Mouse (Mus musculus): Measurements from ENCODE around the gene Akap17b. TPM values are rescaled to one million over a fixed set of nuclear protein-coding genes. Genes with fewer than 3 reads are reported as not detected.

Gene Akap17b
- total and polyA plus RNA-seq, 3 experiments = 0.57 to 10.9 (median 6.3) TPM

- H3K27me3 ChIP-seq (ENCODE audit: insufficient read depth, low read length) = no peaks in the 10 kb centered on the region
- H3K4me3 ChIP-seq (ENCODE audit: low read depth, low read length) = no peak overlapping the region
- TF ChIP-seq GATA2 (IDR thresholded peaks at IDR 0.05; ENCODE audit: borderline replicate concordance, low read depth, low read length) = no peak
- no peak for TF ChIP-seq CTCF (IDR thresholded peaks at IDR 0.05; ENCODE audit: low read depth, low read length)
- TF ChIP-seq POLR2AphosphoS5 (IDR thresholded peaks at IDR 0.05; ENCODE audit: insufficient replicate concordance, low read depth, low read length) = no peak
- TF ChIP-seq GATA1 (IDR thresholded peaks at IDR 0.05; ENCODE audit: borderline replicate concordance, low read length) = no peak
- no peak for TF ChIP-seq TAL1 (conservative IDR thresholded peaks at IDR 0.05; ENCODE audit: low read depth, low read length)
- no peaks in the 10 kb centered on the region for H3K9me3 ChIP-seq (replicated peaks)
- DNase-seq (ENCODE audit: low spot score) (no peak), ATAC-seq (ENCODE audit: extremely low read depth, insufficient number of reproducible peaks, low FRiP score, poor library complexity, severe bottlenecking) (no peak)
- H3K36me3 ChIP-seq (replicated peaks) = no peaks in the 10 kb centered on the region
- no peaks in the 10 kb centered on the region for H3K4me1 ChIP-seq (ENCODE audit: insufficient read depth, low read depth, low read length)
These were observed 14.4 kb downstream of the Akap17b start for GRCm38 (mm10) chrX:36630771-36631170.

- Histone ChIP-seq H3K27me3 (ENCODE audit: insufficient read depth, low read length) (no peaks in the 10 kb centered on the region), H3K4me1 (ENCODE audit: insufficient read depth, low read depth, low read length) (no peaks in the 10 kb centered on the region), H3K9me3 (replicated peaks) (no peaks in the 10 kb centered on the region), H3K4me3 (ENCODE audit: low read depth, low read length) (no peak overlapping the region), H3K36me3 (replicated peaks) (no peaks in the 10 kb centered on the region)
- DNase-seq (ENCODE audit: low spot score) (no peak), ATAC-seq (ENCODE audit: extremely low read depth, insufficient number of reproducible peaks, low FRiP score, poor library complexity, severe bottlenecking) (no peak)
- TF ChIP-seq GATA2 (IDR thresholded peaks at IDR 0.05; ENCODE audit: borderline replicate concordance, low read depth, low read length) = no peak
- TF ChIP-seq POLR2AphosphoS5 (IDR thresholded peaks at IDR 0.05; ENCODE audit: insufficient replicate concordance, low read depth, low read length) = no peak
- no peak for TF ChIP-seq TAL1 (conservative IDR thresholded peaks at IDR 0.05; ENCODE audit: low read depth, low read length)
- no peak for TF ChIP-seq GATA1 (IDR thresholded peaks at IDR 0.05; ENCODE audit: borderline replicate concordance, low read length)
- no peak for TF ChIP-seq CTCF (IDR thresholded peaks at IDR 0.05; ENCODE audit: low read depth, low read length)
These were observed 17.1 kb downstream of the Akap17b start for GRCm38 (mm10) chrX:36628102-36628501.

GRCm38 (mm10) chrX:36609117-36609516, 36.1 kb downstream of the Akap17b start:
- DNase-seq (ENCODE audit: low spot score) (no peak), ATAC-seq (ENCODE audit: extremely low read depth, insufficient number of reproducible peaks, low FRiP score, poor library complexity, severe bottlenecking) (no peak)
- Histone ChIP-seq H3K36me3 (replicated peaks) (peaks cover 36% of the 10 kb centered on the region), H3K9me3 (replicated peaks) (no peaks in the 10 kb centered on the region), H3K4me1 (ENCODE audit: insufficient read depth, low read depth, low read length) (peaks cover 14% of the 10 kb centered on the region), H3K27me3 (ENCODE audit: insufficient read depth, low read length) (no peaks in the 10 kb centered on the region), H3K4me3 (ENCODE audit: low read depth, low read length) (no peak overlapping the region)
- TF ChIP-seq GATA1 (IDR thresholded peaks at IDR 0.05; ENCODE audit: borderline replicate concordance, low read length) (no peak), CTCF (IDR thresholded peaks at IDR 0.05; ENCODE audit: low read depth, low read length) (no peak)

GRCm38 (mm10) chrX:36604040-36604439, 41.2 kb downstream of the Akap17b start:
- ATAC-seq (ENCODE audit: extremely low read depth, insufficient number of reproducible peaks, low FRiP score, poor library complexity, severe bottlenecking) = no peak
- H3K9me3 ChIP-seq (replicated peaks) = no peaks in the 10 kb centered on the region
- H3K36me3 ChIP-seq (replicated peaks) = peaks cover 49% of the 10 kb centered on the region
- DNase-seq (ENCODE audit: low spot score) = no peak
- TF ChIP-seq TAL1 (conservative IDR thresholded peaks at IDR 0.05; ENCODE audit: low read depth, low read length) = no peak
- TF ChIP-seq GATA2 (IDR thresholded peaks at IDR 0.05; ENCODE audit: borderline replicate concordance, low read depth, low read length) = no peak
- no peak for TF ChIP-seq POLR2AphosphoS5 (IDR thresholded peaks at IDR 0.05; ENCODE audit: insufficient replicate concordance, low read depth, low read length)
- TF ChIP-seq CTCF (IDR thresholded peaks at IDR 0.05; ENCODE audit: low read depth, low read length) = no peak
- no peak for TF ChIP-seq GATA1 (IDR thresholded peaks at IDR 0.05; ENCODE audit: borderline replicate concordance, low read length)
- H3K4me3 ChIP-seq (ENCODE audit: low read depth, low read length) = no peak overlapping the region
- H3K4me1 ChIP-seq (ENCODE audit: insufficient read depth, low read depth, low read length) = peaks cover 32% of the 10 kb centered on the region
- no peaks in the 10 kb centered on the region for H3K27me3 ChIP-seq (ENCODE audit: insufficient read depth, low read length)

GRCm38 (mm10) chrX:36602926-36603325, 42.3 kb downstream of the Akap17b start:
- ATAC-seq (ENCODE audit: extremely low read depth, insufficient number of reproducible peaks, low FRiP score, poor library complexity, severe bottlenecking) = no peak
- Histone ChIP-seq H3K4me1 (ENCODE audit: insufficient read depth, low read depth, low read length) (peaks cover 28% of the 10 kb centered on the region), H3K27me3 (ENCODE audit: insufficient read depth, low read length) (no peaks in the 10 kb centered on the region), H3K4me3 (ENCODE audit: low read depth, low read length) (no peak overlapping the region), H3K9me3 (replicated peaks) (no peaks in the 10 kb centered on the region), H3K36me3 (replicated peaks) (peaks cover 49% of the 10 kb centered on the region)
- no peak for TF ChIP-seq POLR2AphosphoS5 (IDR thresholded peaks at IDR 0.05; ENCODE audit: insufficient replicate concordance, low read depth, low read length)
- TF ChIP-seq CTCF (IDR thresholded peaks at IDR 0.05; ENCODE audit: low read depth, low read length) = no peak
- no peak for TF ChIP-seq GATA1 (IDR thresholded peaks at IDR 0.05; ENCODE audit: borderline replicate concordance, low read length)
- TF ChIP-seq TAL1 (conservative IDR thresholded peaks at IDR 0.05; ENCODE audit: low read depth, low read length) = no peak
- TF ChIP-seq GATA2 (IDR thresholded peaks at IDR 0.05; ENCODE audit: borderline replicate concordance, low read depth, low read length) = no peak
- DNase-seq (ENCODE audit: low spot score) = no peak

GRCm38 (mm10) chrX:36600066-36600465, 45.1 kb downstream of the Akap17b start:
- ATAC-seq (ENCODE audit: extremely low read depth, insufficient number of reproducible peaks, low FRiP score, poor library complexity, severe bottlenecking) (peak; percentile 58), DNase-seq (ENCODE audit: low spot score) (peak; percentile 16)
- Histone ChIP-seq H3K27me3 (ENCODE audit: insufficient read depth, low read length) (no peaks in the 10 kb centered on the region), H3K36me3 (replicated peaks) (peaks cover 30% of the 10 kb centered on the region), H3K9me3 (replicated peaks) (no peaks in the 10 kb centered on the region), H3K4me1 (ENCODE audit: insufficient read depth, low read depth, low read length) (peaks cover 22% of the 10 kb centered on the region), H3K4me3 (ENCODE audit: low read depth, low read length) (no peak overlapping the region)
- TF ChIP-seq GATA1 (IDR thresholded peaks at IDR 0.05; ENCODE audit: borderline replicate concordance, low read length) (no peak), TAL1 (conservative IDR thresholded peaks at IDR 0.05; ENCODE audit: low read depth, low read length) (no peak), GATA2 (IDR thresholded peaks at IDR 0.05; ENCODE audit: borderline replicate concordance, low read depth, low read length) (no peak), CTCF (IDR thresholded peaks at IDR 0.05; ENCODE audit: low read depth, low read length) (no peak), POLR2AphosphoS5 (IDR thresholded peaks at IDR 0.05; ENCODE audit: insufficient replicate concordance, low read depth, low read length) (no peak)

Data from G1E (cell line).